Mouse (Mus musculus): Measurements from ENCODE around the gene Cpxm2. TPM values are rescaled to one million over a fixed set of nuclear protein-coding genes. Genes with fewer than 3 reads are reported as not detected.

Cpxm2 gene
- polyA plus RNA-seq, 1 experiment, result 1.2 TPM

DNA sequence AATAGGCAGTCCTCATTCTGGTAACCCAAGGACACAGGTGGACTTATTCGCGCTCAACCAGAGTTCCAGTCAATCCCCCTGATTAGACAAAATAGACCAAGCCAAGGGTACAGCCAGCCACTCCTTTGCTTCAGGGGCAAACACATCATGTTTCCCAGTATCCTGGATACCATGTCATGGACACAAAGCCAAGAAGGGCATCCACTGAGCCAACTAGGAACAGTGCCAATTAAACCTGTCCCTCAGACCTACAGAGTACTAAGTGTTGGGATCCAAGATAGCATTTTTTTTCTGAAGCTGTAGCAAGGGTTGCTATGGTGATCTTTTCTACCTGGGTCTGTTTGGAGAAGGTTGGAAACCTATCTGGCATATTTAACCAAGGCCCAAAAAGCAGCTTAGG is 39.1 kb upstream of the Cpxm2 start:
- Histone ChIP-seq H3K27me3 (ENCODE audit: control insufficient read depth, insufficient read depth, low read length, poor library complexity, severe bottlenecking) (no peaks in the 10 kb centered on the region; the same call in none of the 2 replicates), H3K4me1 (ENCODE audit: control insufficient read depth, insufficient read depth, low read length) (no peaks in the 10 kb centered on the region), H3K27ac (ENCODE audit: insufficient read depth, low read length) (no peak overlapping the region), H3K4me3 (ENCODE audit: low read depth, low read length) (no peak overlapping the region), H3K9me3 (replicated peaks; ENCODE audit: control insufficient read depth, insufficient read depth, low read length, poor library complexity, severe bottlenecking) (no peaks in the 10 kb centered on the region), H3K36me3 (ENCODE audit: control insufficient read depth, insufficient read depth, low read length, poor library complexity, severe bottlenecking) (no peaks in the 10 kb centered on the region), H3K9ac (ENCODE audit: low read depth, poor library complexity, severe bottlenecking) (no peak overlapping the region)
- TF ChIP-seq EP300 (IDR thresholded peaks at IDR 0.05; ENCODE audit: insufficient read depth, low read depth, low read length) (no peak), CTCF (IDR thresholded peaks at IDR 0.05; ENCODE audit: low read depth, low read length) (no peak), POLR2A (IDR thresholded peaks at IDR 0.05; ENCODE audit: insufficient read depth, low read length) (no peak)

DNA sequence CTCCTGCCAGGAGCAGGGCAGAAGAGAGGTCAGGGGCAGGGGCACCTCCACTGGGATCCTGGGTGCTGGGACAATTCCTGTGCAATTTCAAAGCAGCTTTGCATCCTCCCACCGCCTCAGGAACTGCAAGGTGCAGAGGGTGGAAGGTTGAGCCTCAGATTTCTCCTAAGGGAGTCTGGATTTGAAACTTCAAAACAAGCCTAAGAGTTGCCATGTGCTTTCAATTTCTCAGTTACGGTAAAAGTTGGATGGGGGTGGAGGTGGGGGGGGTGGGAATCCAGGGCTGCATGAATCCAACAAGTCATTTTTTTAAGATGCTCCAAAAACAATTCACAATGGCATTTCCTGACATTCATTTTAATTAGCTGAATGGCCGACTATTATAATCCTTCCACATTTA is 32.9 kb upstream of the Cpxm2 start:
- Histone ChIP-seq H3K36me3 (ENCODE audit: control insufficient read depth, insufficient read depth, low read length, poor library complexity, severe bottlenecking) (no peaks in the 10 kb centered on the region), H3K27ac (ENCODE audit: insufficient read depth, low read length) (no peak overlapping the region), H3K4me1 (ENCODE audit: control insufficient read depth, insufficient read depth, low read length) (no peaks in the 10 kb centered on the region), H3K4me3 (ENCODE audit: low read depth, low read length) (no peak overlapping the region), H3K27me3 (ENCODE audit: control insufficient read depth, insufficient read depth, low read length, poor library complexity, severe bottlenecking) (no peaks in the 10 kb centered on the region; the same call in 1 of the 2 replicates), H3K9ac (ENCODE audit: low read depth, poor library complexity, severe bottlenecking) (no peak overlapping the region), H3K9me3 (replicated peaks; ENCODE audit: control insufficient read depth, insufficient read depth, low read length, poor library complexity, severe bottlenecking) (no peaks in the 10 kb centered on the region; the same call in 1 of the 2 replicates)
- TF ChIP-seq CTCF (IDR thresholded peaks at IDR 0.05; ENCODE audit: low read depth, low read length), result no peak
- TF ChIP-seq EP300 (IDR thresholded peaks at IDR 0.05; ENCODE audit: insufficient read depth, low read depth, low read length), result no peak
- no peak for TF ChIP-seq POLR2A (IDR thresholded peaks at IDR 0.05; ENCODE audit: insufficient read depth, low read length)

GRCm38 (mm10) chr7:132183892-132184404 is 29.4 kb upstream of the Cpxm2 start:
- no peaks in the 10 kb centered on the region for H3K27me3 ChIP-seq (ENCODE audit: control insufficient read depth, insufficient read depth, low read length, poor library complexity, severe bottlenecking)
- no peak for TF ChIP-seq CTCF (IDR thresholded peaks at IDR 0.05; ENCODE audit: low read depth, low read length)
- no peak for TF ChIP-seq EP300 (IDR thresholded peaks at IDR 0.05; ENCODE audit: insufficient read depth, low read depth, low read length)
- no peak for TF ChIP-seq POLR2A (IDR thresholded peaks at IDR 0.05; ENCODE audit: insufficient read depth, low read length)
- H3K4me3 ChIP-seq (ENCODE audit: low read depth, low read length), result no peak overlapping the region
- H3K27ac ChIP-seq (ENCODE audit: insufficient read depth, low read length), result no peak overlapping the region
- H3K4me1 ChIP-seq (ENCODE audit: control insufficient read depth, insufficient read depth, low read length), result no peaks in the 10 kb centered on the region
- H3K9me3 ChIP-seq (replicated peaks; ENCODE audit: control insufficient read depth, insufficient read depth, low read length, poor library complexity, severe bottlenecking), result peaks cover 13% of the 10 kb centered on the region
- no peak overlapping the region for H3K9ac ChIP-seq (ENCODE audit: low read depth, poor library complexity, severe bottlenecking)
- H3K36me3 ChIP-seq (ENCODE audit: control insufficient read depth, insufficient read depth, low read length, poor library complexity, severe bottlenecking), result no peaks in the 10 kb centered on the region

DNA sequence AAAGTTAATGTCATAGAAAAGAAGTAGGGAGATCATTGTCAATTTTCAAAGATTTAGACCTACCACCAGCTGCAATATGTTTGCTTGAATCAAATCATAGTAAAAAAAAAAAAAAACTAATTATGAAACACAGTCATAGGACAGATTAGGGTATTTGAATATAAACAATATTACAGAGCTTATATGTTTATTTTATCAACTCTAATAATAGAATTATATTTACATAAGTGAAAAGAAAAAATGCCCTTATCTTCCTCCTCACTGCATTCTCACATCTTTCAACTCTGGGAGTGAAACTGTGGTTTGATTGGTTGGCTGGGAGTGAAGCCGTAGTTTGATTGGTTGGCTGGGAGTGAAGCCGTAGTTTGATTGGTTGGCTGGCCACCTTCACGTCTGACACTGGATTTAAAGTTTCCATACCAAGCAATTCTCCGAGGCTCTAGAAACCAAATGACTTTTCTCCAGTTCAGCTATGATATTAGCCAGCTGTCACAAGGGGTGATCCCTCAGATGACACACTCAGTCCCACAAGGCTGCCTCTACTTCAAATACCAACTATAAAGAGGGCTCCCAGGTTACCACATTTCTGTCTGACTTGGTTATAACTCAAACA is 27.2 kb upstream of the Cpxm2 start:
- H3K27ac ChIP-seq (ENCODE audit: insufficient read depth, low read length), result no peak overlapping the region
- no peaks in the 10 kb centered on the region for H3K36me3 ChIP-seq (ENCODE audit: control insufficient read depth, insufficient read depth, low read length, poor library complexity, severe bottlenecking)
- no peak overlapping the region for H3K4me3 ChIP-seq (ENCODE audit: low read depth, low read length)
- H3K27me3 ChIP-seq (ENCODE audit: control insufficient read depth, insufficient read depth, low read length, poor library complexity, severe bottlenecking), result no peaks in the 10 kb centered on the region
- H3K9me3 ChIP-seq (replicated peaks; ENCODE audit: control insufficient read depth, insufficient read depth, low read length, poor library complexity, severe bottlenecking), result peaks cover 13% of the 10 kb centered on the region
- no peaks in the 10 kb centered on the region for H3K4me1 ChIP-seq (ENCODE audit: control insufficient read depth, insufficient read depth, low read length)
- no peak overlapping the region for H3K9ac ChIP-seq (ENCODE audit: low read depth, poor library complexity, severe bottlenecking)
- no peak for TF ChIP-seq CTCF (IDR thresholded peaks at IDR 0.05; ENCODE audit: low read depth, low read length)

DNA sequence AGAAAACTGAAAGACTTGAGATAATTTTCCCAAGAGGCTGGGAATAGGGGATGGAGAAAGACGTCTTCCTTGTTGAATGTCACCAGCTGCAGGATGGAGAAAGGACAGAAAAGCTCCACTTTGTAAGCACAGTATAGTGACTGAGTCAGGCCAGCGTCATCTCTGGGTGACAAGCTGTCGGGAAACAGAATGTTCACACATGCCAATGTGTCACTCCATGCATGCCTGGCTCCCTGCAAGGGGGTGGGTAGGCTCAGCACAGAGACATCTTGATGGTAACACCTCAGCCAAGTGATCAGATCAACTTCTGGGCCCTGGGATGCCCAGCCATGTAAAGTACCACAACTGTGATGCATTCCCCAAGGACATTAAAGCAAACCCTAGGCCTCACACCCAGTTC is 26.5 kb upstream of the Cpxm2 start:
- no peak overlapping the region for H3K9ac ChIP-seq (ENCODE audit: low read depth, poor library complexity, severe bottlenecking)
- no peaks in the 10 kb centered on the region for H3K4me1 ChIP-seq (ENCODE audit: control insufficient read depth, insufficient read depth, low read length)
- no peaks in the 10 kb centered on the region for H3K36me3 ChIP-seq (ENCODE audit: control insufficient read depth, insufficient read depth, low read length, poor library complexity, severe bottlenecking)
- H3K4me3 ChIP-seq (ENCODE audit: low read depth, low read length), result no peak overlapping the region
- H3K9me3 ChIP-seq (replicated peaks; ENCODE audit: control insufficient read depth, insufficient read depth, low read length, poor library complexity, severe bottlenecking), result peaks cover 13% of the 10 kb centered on the region
- no peaks in the 10 kb centered on the region for H3K27me3 ChIP-seq (ENCODE audit: control insufficient read depth, insufficient read depth, low read length, poor library complexity, severe bottlenecking)
- TF ChIP-seq CTCF (IDR thresholded peaks at IDR 0.05; ENCODE audit: low read depth, low read length) (no peak), POLR2A (IDR thresholded peaks at IDR 0.05; ENCODE audit: insufficient read depth, low read length) (no peak), EP300 (IDR thresholded peaks at IDR 0.05; ENCODE audit: insufficient read depth, low read depth, low read length) (no peak)
- no peak overlapping the region for H3K27ac ChIP-seq (ENCODE audit: insufficient read depth, low read length)

GRCm38 (mm10) chr7:132179049-132179448 is 24.5 kb upstream of the Cpxm2 start:
- no peak overlapping the region for H3K27ac ChIP-seq (ENCODE audit: insufficient read depth, low read length)
- no peaks in the 10 kb centered on the region for H3K36me3 ChIP-seq (ENCODE audit: control insufficient read depth, insufficient read depth, low read length, poor library complexity, severe bottlenecking)
- no peak overlapping the region for H3K9ac ChIP-seq (ENCODE audit: low read depth, poor library complexity, severe bottlenecking)
- H3K9me3 ChIP-seq (replicated peaks; ENCODE audit: control insufficient read depth, insufficient read depth, low read length, poor library complexity, severe bottlenecking), result peaks cover 13% of the 10 kb centered on the region
- H3K4me3 ChIP-seq (ENCODE audit: low read depth, low read length), result no peak overlapping the region
- no peaks in the 10 kb centered on the region for H3K27me3 ChIP-seq (ENCODE audit: control insufficient read depth, insufficient read depth, low read length, poor library complexity, severe bottlenecking)
- TF ChIP-seq EP300 (IDR thresholded peaks at IDR 0.05; ENCODE audit: insufficient read depth, low read depth, low read length), result no peak
- no peak for TF ChIP-seq POLR2A (IDR thresholded peaks at IDR 0.05; ENCODE audit: insufficient read depth, low read length)
- TF ChIP-seq CTCF (IDR thresholded peaks at IDR 0.05; ENCODE audit: low read depth, low read length), result no peak
- no peaks in the 10 kb centered on the region for H3K4me1 ChIP-seq (ENCODE audit: control insufficient read depth, insufficient read depth, low read length)

Data from ES-Bruce4 (cell line).